Mouse (Mus musculus): Measurements from ENCODE around the gene Utrn. TPM values are rescaled to one million over a fixed set of nuclear protein-coding genes. Genes with fewer than 3 reads are reported as not detected.

Utrn gene
- polyA plus RNA-seq, 1 experiment, result 13.9 TPM

- H3K4me3 ChIP-seq, result no peak overlapping the region
- H3K4me2 ChIP-seq (ENCODE audit: low read depth), result no peak overlapping the region
- H3ac ChIP-seq (ENCODE audit: control insufficient read depth, insufficient read length), result no peak overlapping the region
- TF ChIP-seq MYOD1 (IDR thresholded peaks at IDR 0.05; ENCODE audit: control insufficient read depth in 1 of 3, insufficient read length in 2 of 3, low read depth in 2 of 3) (no peak), SRF (IDR thresholded peaks at IDR 0.05; ENCODE audit: control insufficient read depth, insufficient read length, low read depth) (no peak), MAX (IDR thresholded peaks at IDR 0.05; ENCODE audit: low read depth) (no peak), POLR2A (IDR thresholded peaks at IDR 0.05; ENCODE audit: insufficient read length, low read depth) (no peak), CEBPB (IDR thresholded peaks at IDR 0.05; ENCODE audit: insufficient read depth, poor library complexity, severe bottlenecking) (no peak), POLR2AphosphoS2 (IDR thresholded peaks at IDR 0.05; ENCODE audit: insufficient read length, low read depth) (no peak), E2F4 (IDR thresholded peaks at IDR 0.05; ENCODE audit: insufficient read depth) (no peak), USF1 (IDR thresholded peaks at IDR 0.05; ENCODE audit: low read depth) (no peak), REST (IDR thresholded peaks at IDR 0.05; ENCODE audit: insufficient read depth, insufficient read length) (no peak), MYOG (IDR thresholded peaks at IDR 0.05; ENCODE audit: control insufficient read depth in 1 of 3, insufficient read depth in 1 of 3, insufficient read length in 2 of 3, low read depth in 2 of 3) (no peak), TCF12 (IDR thresholded peaks at IDR 0.05; ENCODE audit: insufficient read depth, poor library complexity, severe bottlenecking) (no peak), TCF3 (IDR thresholded peaks at IDR 0.05; ENCODE audit: insufficient read length, low read depth) (no peak)
- no peaks in the 10 kb centered on the region for H3K79me2 ChIP-seq (ENCODE audit: control insufficient read depth, insufficient read depth)
- peaks cover 11% of the 10 kb centered on the region for H3K36me3 ChIP-seq (ENCODE audit: control insufficient read depth, insufficient read depth)
- no peaks in the 10 kb centered on the region for H3K27me3 ChIP-seq (ENCODE audit: control insufficient read depth, insufficient read depth, insufficient read length)
Measured at GRCm38 (mm10) chr10:12697902-12698301, 171.3 kb downstream of the Utrn start.

GRCm38 (mm10) chr10:12696704-12697103 lies 172.5 kb downstream of the Utrn start:
- Histone ChIP-seq H3K4me2 (ENCODE audit: low read depth) (no peak overlapping the region), H3K79me2 (ENCODE audit: control insufficient read depth, insufficient read depth) (no peaks in the 10 kb centered on the region), H3K36me3 (ENCODE audit: control insufficient read depth, insufficient read depth) (peaks cover 12% of the 10 kb centered on the region), H3K4me3 (no peak overlapping the region), H3K27me3 (ENCODE audit: control insufficient read depth, insufficient read depth, insufficient read length) (no peaks in the 10 kb centered on the region), H3ac (ENCODE audit: control insufficient read depth, insufficient read length) (no peak overlapping the region)
- TF ChIP-seq CEBPB (IDR thresholded peaks at IDR 0.05; ENCODE audit: insufficient read depth, poor library complexity, severe bottlenecking) (0 out of 2 replicates have a peak, but pooled peaks have one; percentile 20), POLR2AphosphoS2 (IDR thresholded peaks at IDR 0.05; ENCODE audit: insufficient read length, low read depth) (no peak), POLR2A (IDR thresholded peaks at IDR 0.05; ENCODE audit: insufficient read length, low read depth) (no peak)

DNA sequence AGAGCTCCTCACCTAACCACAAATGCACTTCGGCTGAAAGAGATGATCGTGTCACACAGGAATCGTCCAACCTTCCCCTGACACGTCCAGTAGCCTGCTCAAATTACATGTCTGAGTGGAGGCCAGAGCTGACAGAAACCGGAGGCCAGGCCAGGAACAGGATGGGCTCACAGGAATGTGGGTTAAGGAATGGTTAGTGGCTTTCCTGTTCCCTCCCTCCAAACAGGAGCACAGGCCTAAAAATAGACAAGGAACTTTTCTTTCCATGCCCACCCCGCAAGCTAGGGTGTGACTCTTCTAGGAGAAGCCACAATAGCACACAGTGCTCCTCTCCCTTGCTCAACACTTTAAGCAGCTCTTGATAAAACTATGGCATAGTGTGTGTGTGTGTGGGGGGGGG lies 174.4 kb downstream of the Utrn start:
- Histone ChIP-seq H3K36me3 (ENCODE audit: control insufficient read depth, insufficient read depth) (peaks cover 5% of the 10 kb centered on the region), H3K27me3 (ENCODE audit: control insufficient read depth, insufficient read depth, insufficient read length) (no peaks in the 10 kb centered on the region), H3K4me2 (ENCODE audit: low read depth) (peak overlapping the region; percentile 49), H3ac (ENCODE audit: control insufficient read depth, insufficient read length) (no peak overlapping the region), H3K79me2 (ENCODE audit: control insufficient read depth, insufficient read depth) (no peaks in the 10 kb centered on the region), H3K4me3 (no peak overlapping the region)
- TF ChIP-seq MYOG (IDR thresholded peaks at IDR 0.05; ENCODE audit: control insufficient read depth in 1 of 3, insufficient read depth in 1 of 3, insufficient read length in 2 of 3, low read depth in 2 of 3), result peak in 1 of 3 experiments; percentile 55
- peak in 1 of 3 experiments; percentile 11 for TF ChIP-seq MYOD1 (IDR thresholded peaks at IDR 0.05; ENCODE audit: control insufficient read depth in 1 of 3, insufficient read length in 2 of 3, low read depth in 2 of 3)
- no peak for TF ChIP-seq USF1 (IDR thresholded peaks at IDR 0.05; ENCODE audit: low read depth)

DNA sequence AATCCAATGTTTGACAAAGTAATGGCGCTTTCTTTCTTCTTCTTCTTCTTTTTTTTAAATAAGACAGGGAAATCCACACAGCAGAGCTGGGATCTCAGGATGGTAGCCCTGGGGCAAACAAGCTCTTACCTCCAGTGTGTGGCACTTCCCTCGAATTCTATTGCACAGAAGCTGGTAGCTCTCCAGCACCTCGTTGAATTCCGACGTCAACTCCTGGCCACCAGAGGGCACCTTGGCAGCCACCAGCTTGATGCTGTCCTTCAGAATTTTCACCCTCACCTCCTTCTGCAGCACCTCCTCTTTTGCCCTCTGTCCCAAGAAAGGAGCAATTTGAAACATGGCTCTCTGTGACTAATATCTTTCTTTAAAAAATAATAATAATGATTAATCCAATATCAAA lies 178.6 kb downstream of the Utrn start:
- no peak for TF ChIP-seq MYOD1 (IDR thresholded peaks at IDR 0.05; ENCODE audit: control insufficient read depth in 1 of 3, insufficient read length in 2 of 3, low read depth in 2 of 3)
- TF ChIP-seq SRF (IDR thresholded peaks at IDR 0.05; ENCODE audit: control insufficient read depth, insufficient read length, low read depth), result no peak
- TF ChIP-seq USF1 (IDR thresholded peaks at IDR 0.05; ENCODE audit: low read depth), result no peak
- no peak for TF ChIP-seq POLR2AphosphoS2 (IDR thresholded peaks at IDR 0.05; ENCODE audit: insufficient read length, low read depth)
- no peak for TF ChIP-seq TCF12 (IDR thresholded peaks at IDR 0.05; ENCODE audit: insufficient read depth, poor library complexity, severe bottlenecking)
- TF ChIP-seq MAX (IDR thresholded peaks at IDR 0.05; ENCODE audit: low read depth), result no peak
- no peak for TF ChIP-seq MYOG (IDR thresholded peaks at IDR 0.05; ENCODE audit: control insufficient read depth in 1 of 3, insufficient read depth in 1 of 3, insufficient read length in 2 of 3, low read depth in 2 of 3)
- TF ChIP-seq CEBPB (IDR thresholded peaks at IDR 0.05; ENCODE audit: insufficient read depth, poor library complexity, severe bottlenecking), result no peak
- no peak for TF ChIP-seq E2F4 (IDR thresholded peaks at IDR 0.05; ENCODE audit: insufficient read depth)
- TF ChIP-seq REST (IDR thresholded peaks at IDR 0.05; ENCODE audit: insufficient read depth, insufficient read length), result no peak
- TF ChIP-seq POLR2A (IDR thresholded peaks at IDR 0.05; ENCODE audit: insufficient read length, low read depth), result no peak
- no peak for TF ChIP-seq TCF3 (IDR thresholded peaks at IDR 0.05; ENCODE audit: insufficient read length, low read depth)
- H3K4me2 ChIP-seq (ENCODE audit: low read depth), result no peak overlapping the region
- peaks cover 20% of the 10 kb centered on the region for H3K36me3 ChIP-seq (ENCODE audit: control insufficient read depth, insufficient read depth)

GRCm38 (mm10) chr10:12685683-12686082 lies 183.5 kb downstream of the Utrn start:
- Histone ChIP-seq H3K79me2 (ENCODE audit: control insufficient read depth, insufficient read depth) (no peaks in the 10 kb centered on the region), H3K4me2 (ENCODE audit: low read depth) (no peak overlapping the region), H3ac (ENCODE audit: control insufficient read depth, insufficient read length) (no peak overlapping the region), H3K27me3 (ENCODE audit: control insufficient read depth, insufficient read depth, insufficient read length) (no peaks in the 10 kb centered on the region), H3K36me3 (ENCODE audit: control insufficient read depth, insufficient read depth) (peaks cover 57% of the 10 kb centered on the region), H3K4me3 (no peak overlapping the region)
- TF ChIP-seq E2F4 (IDR thresholded peaks at IDR 0.05; ENCODE audit: insufficient read depth) (no peak), TCF12 (IDR thresholded peaks at IDR 0.05; ENCODE audit: insufficient read depth, poor library complexity, severe bottlenecking) (no peak), MYOG (IDR thresholded peaks at IDR 0.05; ENCODE audit: control insufficient read depth in 1 of 3, insufficient read depth in 1 of 3, insufficient read length in 2 of 3, low read depth in 2 of 3) (no peak), MAX (IDR thresholded peaks at IDR 0.05; ENCODE audit: low read depth) (no peak), POLR2AphosphoS2 (IDR thresholded peaks at IDR 0.05; ENCODE audit: insufficient read length, low read depth) (no peak), REST (IDR thresholded peaks at IDR 0.05; ENCODE audit: insufficient read depth, insufficient read length) (no peak), CEBPB (IDR thresholded peaks at IDR 0.05; ENCODE audit: insufficient read depth, poor library complexity, severe bottlenecking) (no peak), TCF3 (IDR thresholded peaks at IDR 0.05; ENCODE audit: insufficient read length, low read depth) (no peak), USF1 (IDR thresholded peaks at IDR 0.05; ENCODE audit: low read depth) (no peak), MYOD1 (IDR thresholded peaks at IDR 0.05; ENCODE audit: control insufficient read depth in 1 of 3, insufficient read length in 2 of 3, low read depth in 2 of 3) (no peak), SRF (IDR thresholded peaks at IDR 0.05; ENCODE audit: control insufficient read depth, insufficient read length, low read depth) (no peak), POLR2A (IDR thresholded peaks at IDR 0.05; ENCODE audit: insufficient read length, low read depth) (no peak)

More for the DNA sequence above, 178.6 kb downstream of the Utrn start:
- H3K79me2 ChIP-seq (ENCODE audit: control insufficient read depth, insufficient read depth), result no peaks in the 10 kb centered on the region
- no peak overlapping the region for H3K4me3 ChIP-seq
- no peaks in the 10 kb centered on the region for H3K27me3 ChIP-seq (ENCODE audit: control insufficient read depth, insufficient read depth, insufficient read length)
- H3ac ChIP-seq (ENCODE audit: control insufficient read depth, insufficient read length), result no peak overlapping the region

Data from myocyte (in vitro differentiated cells).